Mouse (Mus musculus) Patski (cell line): ENCODE measurements at regions not wholly inside any gene's neighbourhood (a gene's known extent, or its start where the extent isn't known, plus 50 kb on each side); places are given as distances from the start of the nearest gene placed in this dataset.

Experiments used
- ATAC-seq: fragments of 100-300 bp; one replicate; pipeline ENCODE4 v1.8.0; 2021
- CTCF ChIA-PET: fragments of 350-600 bp; sonication (Branson Sonifier 250); formaldehyde crosslinking; loops from one replicate; lab custom pipeline; 2022; ENCODE audit warnings: inconsistent platforms; lab: Charles Lee
- POLR2A ChIA-PET: fragments of 350-600 bp; sonication (Branson Sonifier 250); formaldehyde crosslinking; loops from one replicate; lab custom pipeline; 2022; ENCODE audit warnings: antibody characterized with exemption, inconsistent platforms; lab: Charles Lee
- DNase-seq: peaks from one replicate; pipeline ENCODE4 v3.0.0-alpha.2; 2011; ENCODE audit warnings: low read depth, low spot score
- H3K27me3 ChIP-seq: fragments of 371-371 bp; one replicate; pipeline ENCODE4 v1.5.1; 2021
- CTCF ChIP-seq: fragments of 100-300 bp; IDR thresholded peaks from one replicate; pipeline ENCODE4 v1.5.1; 2021
- in situ Hi-C: fragments of 300-500 bp; cut with MboI; formaldehyde crosslinking; loops from 3 replicates; pipeline ENCODE4 v1.11.1; 2018; ENCODE audit warnings: low pct_unique_long_range_greater_than_20kb, mixed read lengths

DNA sequence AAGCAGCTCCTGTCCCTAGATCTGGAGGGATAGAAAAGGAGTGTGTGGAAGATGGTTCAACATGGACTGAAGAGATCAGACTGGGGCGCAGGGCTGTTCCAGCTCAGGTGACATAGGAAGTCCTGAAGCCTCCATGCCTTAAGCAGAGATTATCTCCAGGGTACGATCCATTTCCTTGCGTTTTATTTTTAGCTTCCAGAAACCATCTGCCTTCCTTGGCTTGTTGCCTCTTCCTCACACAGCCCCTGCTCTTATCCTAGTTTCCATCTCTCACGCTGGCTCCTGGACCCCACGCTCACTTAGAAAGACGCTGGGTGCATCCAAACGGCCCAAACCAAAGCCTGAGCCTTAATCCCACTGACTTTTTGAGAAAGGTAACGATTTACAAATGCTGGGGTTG, 206.8 kb upstream of the Daam1 start:
- no peaks in the 10 kb centered on the region for H3K27me3 ChIP-seq
- no peak for TF ChIP-seq CTCF
- POLR2A ChIA-PET: no interaction called here
- no peak for ATAC-seq
- CTCF ChIA-PET: no interaction called here
- in situ Hi-C loops: no loop called here
- DNase-seq: no peak

DNA sequence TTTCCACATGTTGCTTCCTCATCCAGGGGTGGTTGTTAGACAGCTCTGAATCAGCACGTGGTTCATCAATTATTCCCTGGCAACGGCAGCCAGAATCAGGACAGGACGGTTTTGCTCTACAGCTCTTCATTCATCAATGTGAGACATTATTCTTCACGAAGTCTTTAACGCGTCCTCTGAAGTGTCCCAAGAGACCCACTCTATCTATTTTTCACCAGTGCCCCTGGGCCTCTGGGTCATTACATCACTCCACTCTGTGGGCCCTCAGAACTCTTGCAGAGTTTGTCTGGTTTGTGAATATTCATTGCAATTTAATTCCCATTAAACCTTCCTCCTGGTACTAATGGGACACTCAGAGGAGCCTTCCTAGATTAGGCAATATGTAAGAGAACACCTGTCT, 206.2 kb upstream of the Daam1 start:
- POLR2A ChIA-PET: no interaction called here
- DNase-seq: no peak
- TF ChIP-seq CTCF: no peak
- ATAC-seq: no peak
- H3K27me3 ChIP-seq: no peaks in the 10 kb centered on the region
- CTCF ChIA-PET: no interaction called here
- in situ Hi-C loops: no loop called here

DNA sequence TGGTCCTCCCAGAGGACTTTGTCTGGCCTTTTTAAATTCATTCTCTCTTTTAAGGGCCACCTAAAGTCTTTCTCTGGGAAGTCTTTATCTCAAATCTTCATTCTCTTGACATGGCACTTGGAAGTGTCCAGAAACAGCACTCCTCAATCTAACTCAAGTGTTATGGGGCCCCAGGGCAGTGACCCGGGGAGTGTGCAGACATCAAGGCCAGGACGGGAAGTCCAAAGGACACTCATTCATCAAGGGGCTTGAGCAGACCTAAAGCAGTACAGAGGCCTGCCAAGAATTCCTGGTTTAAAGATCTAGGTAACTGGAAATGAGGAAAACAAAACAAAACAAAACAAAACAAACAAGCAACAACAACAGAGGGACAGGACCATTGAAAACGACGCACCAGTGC, 205.8 kb upstream of the Daam1 start:
- ATAC-seq: no peak
- CTCF ChIA-PET: no interaction called here
- H3K27me3 ChIP-seq: no peaks in the 10 kb centered on the region
- in situ Hi-C loops: no loop called here
- DNase-seq: no peak
- POLR2A ChIA-PET: no interaction called here
- TF ChIP-seq CTCF: no peak

DNA sequence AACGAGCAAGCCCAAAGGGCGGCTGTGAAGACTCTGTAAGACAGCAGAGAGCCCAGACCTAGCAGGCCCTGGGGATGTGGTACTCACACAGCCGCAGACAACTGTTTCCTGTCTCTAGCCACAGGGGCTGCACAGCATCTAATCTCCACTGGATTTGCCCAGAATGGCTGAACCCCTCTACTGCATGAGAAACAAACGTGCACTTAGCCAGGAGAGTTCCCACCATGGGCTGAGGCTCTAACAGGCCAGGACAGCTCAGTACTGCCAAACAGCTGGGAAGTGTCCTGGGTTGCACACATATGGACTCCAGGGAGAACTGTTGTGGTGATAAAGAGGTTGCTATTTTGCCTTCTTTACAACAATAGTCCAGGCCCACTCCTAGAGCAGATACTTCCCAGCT, 204.1 kb upstream of the Daam1 start:
- no peak for TF ChIP-seq CTCF
- no peak for DNase-seq
- ChIA-PET CTCF (no interaction called here), POLR2A (no interaction called here)
- no peaks in the 10 kb centered on the region for H3K27me3 ChIP-seq
- ATAC-seq: no peak
- in situ Hi-C loops: no loop called here

- DNase-seq (no peak), ATAC-seq (no peak)
- CTCF ChIA-PET: no interaction called here
- no peaks in the 10 kb centered on the region for H3K27me3 ChIP-seq
- no peak for TF ChIP-seq CTCF
- POLR2A ChIA-PET: interaction anchor here (0.7 kb wide), 1 partner anchor 23 kb away, joined by 5 read pairs; no protein-coding TSS in a partner anchor
- in situ Hi-C loops: no loop called here
These were observed 203.2 kb upstream of the Daam1 start for GRCm38 (mm10) chr12:71627421-71628339.

GRCm38 (mm10) chr12:71628340-71628738, 202.5 kb upstream of the Daam1 start:
- ChIA-PET POLR2A (no interaction called here), CTCF (no interaction called here)
- no peaks in the 10 kb centered on the region for H3K27me3 ChIP-seq
- ATAC-seq (no peak), DNase-seq (no peak)
- in situ Hi-C loops: no loop called here
- no peak for TF ChIP-seq CTCF

DNA sequence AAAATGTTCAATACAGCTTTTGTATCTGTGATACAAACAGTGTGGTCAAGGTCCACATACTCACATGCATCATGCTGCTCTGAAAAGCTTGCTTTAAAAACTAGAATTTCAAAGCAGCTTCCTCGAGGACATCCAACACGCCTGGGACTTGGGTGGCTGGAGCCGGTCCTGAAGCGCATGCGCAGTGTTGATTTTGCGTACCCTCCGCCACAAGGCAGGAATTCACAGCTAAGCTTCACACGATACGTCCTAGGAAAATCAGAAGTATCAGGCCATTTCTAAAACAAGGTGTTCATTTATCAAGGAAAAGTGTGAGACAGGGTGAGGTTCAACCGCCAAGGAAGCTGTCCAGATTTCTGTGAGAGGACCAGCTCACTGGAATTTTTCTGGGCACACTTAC, 202.1 kb upstream of the Daam1 start:
- CTCF ChIA-PET: no interaction called here
- in situ Hi-C loops: no loop called here
- H3K27me3 ChIP-seq: no peaks in the 10 kb centered on the region
- POLR2A ChIA-PET: interaction anchor here (0.6 kb wide), 1 partner anchor 81 kb away, joined by 3 read pairs; no protein-coding TSS in a partner anchor
- ATAC-seq: no peak
- no peak for DNase-seq
- no peak for TF ChIP-seq CTCF

DNA sequence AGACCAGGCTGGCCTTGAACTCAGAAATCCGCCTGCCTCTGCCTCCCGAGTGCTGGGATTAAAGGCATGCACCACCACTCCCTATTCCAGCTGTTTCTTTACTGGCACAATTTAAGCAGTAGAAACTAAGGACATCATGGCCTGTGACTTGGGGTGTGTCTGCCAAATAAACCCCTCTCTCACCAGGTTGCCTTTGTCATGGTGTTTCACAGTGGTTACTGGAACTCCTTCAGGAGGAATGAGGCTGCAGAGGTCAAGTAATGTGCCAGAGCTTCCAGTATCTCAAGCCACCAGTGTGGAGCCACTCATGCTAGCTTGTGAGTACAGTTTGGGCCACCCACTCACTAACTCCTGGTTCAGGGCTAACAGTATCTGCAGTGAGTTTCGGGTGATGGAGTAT, 200.5 kb upstream of the Daam1 start:
- no peak for ATAC-seq
- POLR2A ChIA-PET: no interaction called here
- in situ Hi-C loops: no loop called here
- no peak for TF ChIP-seq CTCF
- no peak for DNase-seq
- CTCF ChIA-PET: no interaction called here
- H3K27me3 ChIP-seq: no peaks in the 10 kb centered on the region

GRCm38 (mm10) chr12:71636300-71636699, 194.6 kb upstream of the Daam1 start:
- CTCF ChIA-PET: no interaction called here

GRCm38 (mm10) chr12:71637248-71637647, 193.6 kb upstream of the Daam1 start:
- in situ Hi-C loops: no loop called here
- ChIA-PET POLR2A (no interaction called here), CTCF (interaction anchor here (0.9 kb wide), 1 partner anchor 337 kb away, joined by 3 read pairs; no protein-coding TSS in a partner anchor)
- no peak for DNase-seq
- ATAC-seq: no peak
- no peak for TF ChIP-seq CTCF
- peaks cover 4% of the 10 kb centered on the region for H3K27me3 ChIP-seq

More at GRCm38 (mm10) chr12:71636300-71636699, 194.6 kb upstream of the Daam1 start:
- POLR2A ChIA-PET: interaction anchor here (0.6 kb wide), 1 partner anchor 64 kb away, joined by 4 read pairs; no protein-coding TSS in a partner anchor
- peaks cover 3% of the 10 kb centered on the region for H3K27me3 ChIP-seq
- DNase-seq (no peak), ATAC-seq (no peak)
- no peak for TF ChIP-seq CTCF
- in situ Hi-C loops: no loop called here

DNA sequence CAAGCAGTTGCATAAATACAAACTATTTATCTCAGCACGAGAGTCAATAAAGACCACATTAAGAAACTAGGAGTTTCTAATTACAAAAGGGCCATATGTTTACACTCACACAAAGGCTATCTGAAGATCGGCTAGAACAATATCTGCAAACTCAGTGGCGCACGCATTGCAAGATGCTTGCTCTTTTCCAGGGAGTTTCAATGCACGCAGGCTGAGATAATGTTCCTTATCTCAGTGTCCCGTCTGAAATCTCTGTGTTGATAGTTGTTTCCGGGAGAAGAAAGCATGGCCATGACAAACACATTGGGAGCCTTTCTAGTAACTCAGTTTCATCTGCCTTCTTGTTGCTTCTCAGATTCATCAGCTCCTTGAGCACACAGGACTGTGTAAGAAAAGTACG, 192.6 kb upstream of the Daam1 start:
- in situ Hi-C loops: no loop called here
- TF ChIP-seq CTCF: no peak
- ChIA-PET POLR2A (interaction anchor here (0.7 kb wide), 1 partner anchor 194 kb away, joined by 3 read pairs; no protein-coding TSS in a partner anchor), CTCF (interaction anchor here (0.9 kb wide), 1 partner anchor 338 kb away, joined by 3 read pairs; no protein-coding TSS in a partner anchor)
- ATAC-seq (no peak), DNase-seq (no peak)
- peaks cover 8% of the 10 kb centered on the region for H3K27me3 ChIP-seq
